Mouse (Mus musculus) lung, postnatal 14 days (tissue): ENCODE measurements around the gene Mmp14.

ENCODE experiments used
- DNase-seq: peaks from one replicate; pipeline ENCODE4 v3.0.0; 2021

The Mmp14 gene

DNA sequence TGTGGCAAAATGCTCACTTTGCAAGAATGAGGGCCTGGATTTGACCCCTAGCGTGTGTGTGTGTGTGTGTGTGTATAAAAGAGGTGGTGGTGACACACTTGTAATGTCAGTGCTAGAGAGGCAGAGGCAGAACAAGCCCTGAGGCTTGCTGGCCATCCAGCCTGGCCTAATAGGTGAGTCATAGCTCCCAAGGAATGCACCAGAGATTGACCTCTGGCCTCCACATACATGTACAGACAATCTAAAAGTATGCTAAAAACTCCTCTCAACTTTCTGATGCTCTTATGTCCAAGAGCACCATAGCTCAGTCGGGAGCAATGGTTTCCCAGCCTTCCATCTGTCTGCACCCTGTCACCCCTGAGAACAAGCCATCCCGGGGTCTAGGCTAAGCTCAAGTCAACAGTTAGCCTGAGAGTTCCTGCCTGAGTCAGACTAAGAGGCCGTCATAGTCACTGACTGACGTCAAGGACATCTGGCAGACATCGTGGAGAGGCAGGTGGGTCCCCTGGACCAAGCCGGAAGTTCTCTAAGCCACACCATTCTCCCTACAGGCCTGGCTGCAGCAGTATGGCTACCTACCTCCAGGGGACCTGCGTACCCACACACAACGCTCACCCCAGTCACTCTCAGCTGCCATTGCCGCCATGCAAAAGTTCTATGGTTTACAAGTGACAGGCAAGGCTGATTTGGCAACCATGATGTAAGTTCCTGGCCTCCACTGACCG, 3.9 kb downstream of the Mmp14 start:
- DNase-seq, result no peak

DNA sequence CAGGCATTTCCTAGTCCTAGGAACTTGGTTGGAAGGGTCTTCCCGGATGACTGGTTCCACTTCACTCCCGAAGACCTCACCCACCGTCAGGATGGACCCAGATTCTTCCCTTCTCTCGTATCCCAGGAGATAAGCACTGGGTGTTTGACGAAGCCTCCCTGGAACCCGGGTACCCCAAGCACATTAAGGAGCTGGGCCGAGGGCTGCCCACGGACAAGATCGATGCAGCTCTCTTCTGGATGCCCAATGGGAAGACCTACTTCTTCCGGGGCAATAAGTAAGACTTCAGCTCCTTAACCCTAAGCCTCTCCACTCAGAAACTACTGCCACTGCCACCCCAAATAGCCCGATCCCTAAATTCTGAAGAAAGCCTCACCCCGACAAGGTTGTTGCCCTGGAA, 7.7 kb downstream of the Mmp14 start:
- no peak for DNase-seq

DNA sequence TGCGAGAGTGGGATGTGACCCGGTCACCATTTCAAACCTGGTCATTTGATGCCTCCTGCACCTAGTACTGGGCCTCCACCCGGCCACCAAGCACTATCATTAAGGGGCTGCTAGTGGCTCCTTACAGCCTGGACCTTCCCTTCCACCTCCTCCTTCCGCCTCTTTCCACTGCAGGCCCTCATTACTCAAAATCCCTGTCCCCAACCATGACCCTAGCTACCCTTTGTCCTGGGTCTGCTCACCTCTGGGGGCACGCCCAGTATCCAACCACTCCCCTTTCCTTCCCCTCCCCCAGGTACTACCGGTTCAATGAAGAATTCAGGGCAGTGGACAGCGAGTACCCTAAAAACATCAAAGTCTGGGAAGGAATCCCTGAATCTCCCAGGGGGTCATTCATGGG, 8.2 kb downstream of the Mmp14 start:
- no peak for DNase-seq

DNA sequence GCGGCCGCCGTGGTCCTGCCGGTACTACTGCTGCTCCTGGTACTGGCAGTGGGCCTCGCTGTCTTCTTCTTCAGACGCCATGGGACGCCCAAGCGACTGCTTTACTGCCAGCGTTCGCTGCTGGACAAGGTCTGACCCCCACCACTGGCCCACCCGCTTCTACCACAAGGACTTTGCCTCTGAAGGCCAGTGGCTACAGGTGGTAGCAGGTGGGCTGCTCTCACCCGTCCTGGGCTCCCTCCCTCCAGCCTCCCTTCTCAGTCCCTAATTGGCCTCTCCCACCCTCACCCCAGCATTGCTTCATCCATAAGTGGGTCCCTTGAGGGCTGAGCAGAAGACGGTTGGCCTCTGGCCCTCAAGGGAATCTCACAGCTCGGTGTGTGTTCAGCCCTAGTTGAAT, 9.1 kb downstream of the Mmp14 start:
- no peak for DNase-seq

DNA sequence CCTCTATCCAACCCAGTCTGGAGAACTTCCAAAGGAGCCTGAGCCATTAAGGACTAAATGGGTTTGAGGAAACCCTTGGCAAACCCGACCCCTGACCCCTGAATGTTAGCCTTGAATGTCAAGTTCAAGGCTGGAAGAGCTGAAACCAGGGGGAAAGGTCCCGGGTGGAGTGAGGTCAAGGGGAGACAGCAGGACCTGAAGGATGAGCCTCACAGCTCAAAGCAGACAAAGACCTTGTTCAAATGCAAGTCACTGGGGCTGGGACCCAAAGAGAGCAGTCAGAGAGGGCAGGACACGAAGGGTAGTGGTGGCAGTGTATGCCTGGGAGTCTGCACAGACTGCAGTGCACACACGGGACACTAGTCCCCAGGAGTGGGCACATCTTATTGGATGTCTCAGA, 10.0 kb downstream of the Mmp14 start:
- no peak for DNase-seq

DNA sequence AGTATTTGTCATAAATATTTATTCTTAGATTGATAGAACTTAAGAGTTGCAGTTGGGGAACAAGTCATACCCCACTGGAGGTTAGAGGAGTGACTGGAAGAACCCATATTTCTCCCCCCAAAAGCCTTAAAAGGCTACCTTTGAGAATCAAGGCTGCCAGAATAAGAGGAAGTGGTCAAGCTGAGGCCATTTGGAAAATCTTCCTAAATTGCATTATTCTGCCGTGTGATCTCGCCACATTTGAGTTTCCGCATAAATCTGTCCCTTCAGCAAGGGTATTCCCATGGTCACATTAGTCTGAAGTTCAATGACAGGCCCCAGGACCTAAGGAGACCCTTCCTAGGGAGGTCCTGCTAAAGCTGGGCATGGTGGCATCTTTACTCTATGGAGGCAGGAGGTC, 11.1 kb downstream of the Mmp14 start:
- DNase-seq, result no peak

DNA sequence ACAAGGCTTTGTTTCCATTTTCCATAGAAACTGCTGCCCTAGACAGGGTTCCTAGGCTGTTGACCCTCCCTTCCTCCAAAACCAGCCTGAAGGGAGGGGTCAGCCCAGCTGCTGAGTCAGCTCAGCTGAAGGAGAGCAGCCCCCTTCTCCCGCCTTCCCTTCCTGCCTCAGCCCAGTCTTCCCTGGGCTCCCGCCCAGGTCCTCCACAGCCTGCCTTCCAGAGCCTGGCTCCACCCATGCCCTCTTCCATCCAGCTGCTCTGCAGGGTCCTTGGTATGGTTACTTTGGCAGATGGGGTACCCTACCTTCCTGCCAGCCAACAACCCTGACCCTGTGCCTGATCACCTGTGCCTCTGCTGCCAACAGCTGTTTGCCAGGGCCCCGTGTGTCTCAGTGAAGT, 11.8 kb downstream of the Mmp14 start:
- DNase-seq, result peak; percentile 61

DNA sequence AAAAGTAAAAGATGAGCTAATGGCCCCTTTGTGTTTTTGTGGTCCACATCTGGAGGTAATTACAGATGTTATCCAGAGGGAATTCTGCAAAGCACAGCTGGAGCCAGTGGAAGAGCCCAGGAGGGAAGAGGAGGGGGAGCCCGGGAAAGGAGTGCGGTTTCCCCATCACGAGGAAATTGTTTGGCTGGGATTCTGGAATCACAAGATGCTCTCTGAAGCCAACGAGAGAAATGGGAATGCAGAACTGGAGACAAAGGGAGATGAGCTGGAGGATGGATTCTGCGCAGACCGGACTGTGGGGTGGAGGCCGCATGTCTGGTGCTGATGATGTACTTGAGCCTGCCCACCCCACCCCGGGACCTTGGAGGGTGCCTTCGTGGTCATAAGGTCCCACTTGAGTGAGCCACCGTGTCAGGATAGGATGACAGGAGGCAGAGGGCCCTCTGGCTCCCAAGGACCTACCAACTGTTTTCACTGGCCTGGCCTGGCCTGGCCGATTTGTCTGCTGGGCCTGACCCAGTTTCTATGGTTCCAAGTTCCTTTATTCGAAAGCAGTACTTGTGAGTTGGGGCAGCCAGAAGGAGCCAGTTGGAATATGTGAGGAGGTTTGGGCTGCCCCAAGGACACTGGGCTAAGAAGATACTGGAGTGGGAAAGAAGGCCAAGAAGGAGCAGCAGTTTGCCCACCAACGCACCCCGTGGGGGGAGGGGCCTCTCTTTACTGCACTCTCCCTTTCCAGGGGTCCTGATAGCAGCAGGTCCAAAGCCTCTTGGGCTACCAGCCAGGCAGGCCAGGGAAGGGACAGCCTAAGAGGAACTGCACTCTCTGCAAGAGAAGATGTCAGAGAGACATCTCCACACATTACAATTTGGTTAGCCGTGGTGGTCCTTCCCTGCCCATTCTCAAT, 12.6 kb downstream of the Mmp14 start:
- peak; percentile 59 for DNase-seq

DNA sequence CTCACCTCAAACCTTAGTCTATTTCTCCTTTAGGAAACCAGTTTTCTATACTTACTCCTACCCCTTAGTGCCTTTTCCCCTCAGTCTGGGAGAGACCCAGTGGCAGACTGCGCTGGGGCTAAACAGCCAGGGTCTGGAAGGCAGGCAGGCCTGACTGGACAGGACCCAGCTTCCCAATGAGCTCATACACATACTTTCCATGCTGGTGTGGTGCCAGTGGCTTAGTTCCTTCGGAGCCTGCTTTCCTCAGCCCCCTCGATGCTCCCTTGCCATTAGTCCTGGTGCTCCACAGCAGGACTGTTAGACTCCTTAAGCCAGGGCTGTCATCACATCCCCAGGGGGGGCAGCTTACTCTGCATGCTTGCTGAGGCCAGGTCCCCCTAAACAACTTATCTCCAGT, 14.1 kb downstream of the Mmp14 start:
- DNase-seq, result peak; percentile 61

DNA sequence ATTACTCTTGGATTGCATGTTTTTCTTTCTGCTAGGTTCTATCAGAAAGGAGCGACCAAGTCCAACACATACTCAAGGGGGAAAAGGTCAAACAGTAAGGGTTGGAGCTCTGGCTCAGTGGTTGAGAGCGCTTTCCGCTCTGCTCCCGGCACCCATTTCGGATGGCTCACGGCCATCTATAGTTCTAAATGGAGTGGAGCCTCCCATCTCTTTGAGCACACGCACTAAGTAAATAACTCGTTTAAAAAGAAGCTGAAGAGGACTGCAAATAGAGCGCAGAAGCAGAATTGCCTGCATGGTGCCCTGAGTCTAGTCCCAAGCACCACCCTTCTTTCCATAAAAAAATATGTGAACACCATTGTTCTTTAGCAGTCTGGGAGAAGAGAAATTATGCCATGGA, 22.2 kb downstream of the Mmp14 start:
- DNase-seq, result no peak

DNA sequence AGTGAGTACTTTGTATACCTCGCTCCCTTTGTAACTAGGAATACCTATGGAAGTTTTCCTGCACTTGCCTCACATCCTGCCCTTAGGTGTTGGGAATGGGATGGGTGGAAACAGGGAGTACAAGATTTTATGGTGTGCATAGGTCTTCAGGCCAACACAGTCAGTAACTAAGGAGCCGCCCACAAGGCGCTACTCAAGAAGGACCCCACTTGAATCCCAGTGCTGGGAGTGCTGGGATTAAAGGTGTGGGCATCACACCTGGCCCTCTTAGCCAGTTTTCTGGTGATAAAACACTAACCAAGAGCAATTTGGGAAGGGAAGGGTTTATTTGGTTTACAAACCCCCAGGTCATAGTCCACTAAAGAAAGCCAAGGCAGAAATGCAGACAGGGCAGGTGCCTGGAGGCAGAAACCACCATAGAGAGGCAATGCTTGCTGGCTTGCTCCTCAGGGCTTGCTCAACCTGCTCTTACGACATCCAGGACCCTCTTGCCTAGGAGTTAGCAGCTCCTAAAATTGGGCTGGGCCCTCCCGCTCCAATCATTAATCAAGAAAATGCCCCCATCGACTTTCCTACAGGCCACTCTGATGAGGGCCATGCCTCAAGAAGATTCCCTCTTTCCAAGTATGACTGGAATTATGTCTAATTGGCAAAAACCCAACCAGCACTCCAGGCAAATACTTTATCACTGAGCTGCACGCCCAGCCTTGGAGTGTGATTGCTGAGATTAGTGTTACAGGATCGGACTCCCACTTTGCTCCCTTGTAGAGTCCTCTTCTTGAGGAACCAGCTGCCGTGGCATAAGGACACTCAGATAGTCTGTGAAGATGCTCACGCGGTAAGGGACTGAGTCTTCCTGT, 23.5 kb downstream of the Mmp14 start:
- DNase-seq, result no peak

DNA sequence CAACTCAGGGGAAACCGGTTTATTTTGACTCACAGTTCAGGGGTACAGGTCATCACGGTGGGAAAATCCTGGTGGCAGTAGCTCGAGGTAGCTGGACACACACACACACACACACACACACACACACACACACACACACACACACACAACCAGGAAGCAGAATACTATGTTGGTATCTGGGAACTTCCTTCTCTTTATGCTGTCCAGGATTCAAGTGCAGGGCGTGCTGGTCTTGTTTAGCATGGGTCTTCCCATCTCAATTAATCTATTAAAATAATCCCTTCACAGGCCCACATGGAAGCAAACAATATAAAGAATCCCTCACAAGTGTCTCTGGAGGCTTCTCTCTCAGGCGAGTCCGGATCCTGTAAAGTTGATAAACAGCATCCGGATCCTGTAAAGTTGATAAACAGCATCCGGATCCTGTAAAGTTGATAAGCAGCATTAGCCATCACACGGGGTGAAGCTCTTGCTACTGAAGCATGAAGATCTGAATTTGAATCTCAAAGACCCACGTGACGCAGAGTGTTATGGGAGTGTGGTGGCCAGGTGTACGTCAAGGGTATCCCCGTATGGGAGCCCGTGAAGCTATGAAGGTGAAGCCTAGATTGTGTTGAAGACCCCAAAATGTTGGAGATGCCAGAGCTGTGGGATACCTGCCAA, 26.6 kb downstream of the Mmp14 start:
- DNase-seq, result no peak

DNA sequence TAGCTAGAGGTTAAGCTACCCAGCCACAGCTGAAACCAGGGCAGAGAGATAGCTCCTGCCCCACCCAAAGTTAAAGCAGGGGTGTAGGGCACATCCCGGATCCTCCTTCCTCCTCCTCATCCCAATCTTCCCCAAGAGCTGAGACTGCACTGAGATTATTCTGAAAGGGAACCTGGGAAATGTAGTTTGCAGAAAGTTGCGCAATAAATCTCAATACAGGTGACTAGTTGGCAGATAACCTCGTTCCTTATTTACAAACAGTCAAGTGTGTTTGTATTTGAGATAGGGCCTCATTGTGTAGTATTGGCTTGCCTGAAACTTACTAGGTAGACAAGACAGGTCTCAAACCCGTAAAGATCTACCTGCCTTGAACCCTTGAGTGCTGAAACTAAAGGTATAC, 30.7 kb downstream of the Mmp14 start:
- DNase-seq, result no peak

DNA sequence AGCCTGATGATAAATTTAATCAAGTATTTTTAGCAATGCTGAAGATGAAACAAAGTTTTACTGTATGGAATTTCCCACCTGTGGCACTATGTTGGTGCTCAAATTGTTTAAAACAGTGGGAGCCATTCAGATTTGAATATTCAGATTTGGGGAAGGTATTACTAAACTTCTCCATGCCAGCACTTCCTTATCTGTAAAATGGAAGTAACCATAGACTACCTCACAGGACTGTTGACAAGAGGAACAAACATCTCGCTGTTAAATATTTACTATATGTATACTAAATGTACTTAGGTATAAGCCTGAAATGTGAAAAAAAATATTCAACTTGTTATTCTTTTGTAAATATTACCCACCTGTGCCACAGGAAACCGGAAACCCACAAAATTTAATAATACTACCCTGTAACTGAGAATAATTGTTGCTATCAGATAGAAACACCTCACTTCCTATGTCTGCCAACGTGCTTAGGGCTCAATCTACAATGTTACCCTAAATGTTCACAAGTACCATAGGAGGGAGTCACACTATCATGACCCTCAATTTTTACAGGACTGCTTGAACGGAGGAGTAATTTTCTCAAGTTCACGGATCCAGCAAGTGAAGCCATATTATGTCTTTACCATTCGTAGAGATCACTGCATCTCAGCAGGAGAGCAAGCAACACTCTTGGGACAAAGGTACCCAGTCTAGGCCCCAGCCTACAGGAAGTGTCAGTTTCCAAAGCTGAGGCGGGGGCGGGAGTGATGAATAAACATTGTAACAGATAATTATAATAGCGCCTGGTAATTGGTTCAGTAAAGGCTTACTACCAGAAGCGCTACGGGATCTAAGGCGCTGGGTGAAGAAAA, 31.9 kb downstream of the Mmp14 start:
- no peak for DNase-seq

DNA sequence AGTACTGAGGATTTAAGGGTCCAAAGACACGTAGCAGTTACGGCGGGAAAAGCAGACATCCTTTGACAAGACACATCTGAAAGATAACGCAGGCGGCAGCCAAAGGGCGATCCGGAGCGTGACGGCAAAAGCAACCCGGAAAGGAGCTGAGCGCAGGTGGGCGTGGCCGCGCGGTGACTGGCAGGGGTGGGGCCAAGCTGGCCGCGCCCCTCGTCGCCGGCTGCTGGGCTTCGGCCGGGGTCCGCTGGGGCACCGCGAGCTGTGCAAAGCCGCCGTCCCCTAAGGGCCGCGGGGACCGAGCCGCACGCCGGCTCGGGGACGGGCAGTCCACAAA, 32.5 kb downstream of the Mmp14 start, which contains the start of gene Lrp10:
Gene Lrp10, plus strand, starts transcription at position 179 of the 334 bp plus-strand sequence.
- DNase-seq, result peak; percentile 92

DNA sequence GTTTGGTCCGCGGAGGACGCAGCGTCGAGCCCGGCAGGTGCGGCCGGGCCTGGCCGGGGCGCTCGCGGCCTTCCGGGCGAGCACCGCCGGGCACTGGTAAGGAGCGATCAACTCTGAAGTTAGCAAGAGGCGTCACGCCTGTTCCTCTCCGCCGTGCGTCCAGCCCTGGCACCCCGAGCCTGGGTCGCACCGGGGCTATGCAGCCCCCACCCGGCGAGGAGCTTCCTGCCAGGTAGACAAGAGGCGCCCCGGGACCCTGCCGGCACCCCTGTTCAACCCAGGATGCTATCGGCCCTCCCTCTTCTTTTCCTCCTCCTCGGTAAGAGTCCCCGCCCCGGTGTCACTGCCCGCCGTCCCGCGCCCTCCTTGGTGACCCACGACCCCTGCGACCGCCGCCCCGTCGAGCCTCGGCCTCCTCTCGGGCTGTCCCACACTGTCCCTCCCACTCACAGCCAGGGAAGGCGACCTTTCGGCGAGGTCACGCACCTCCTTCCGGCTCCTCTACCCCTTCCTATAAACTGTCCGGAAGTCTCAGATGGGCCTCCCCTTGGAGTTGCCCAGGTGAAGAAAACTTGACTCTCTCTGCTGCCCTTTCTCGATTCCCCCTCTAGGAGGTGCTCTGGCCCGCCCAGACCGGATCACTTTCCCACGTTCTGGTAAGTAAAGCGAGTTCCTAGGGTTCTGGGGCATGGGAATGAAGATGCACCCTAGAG, 33.0 kb downstream of the Mmp14 start:
- DNase-seq, result peak; percentile 72

DNA sequence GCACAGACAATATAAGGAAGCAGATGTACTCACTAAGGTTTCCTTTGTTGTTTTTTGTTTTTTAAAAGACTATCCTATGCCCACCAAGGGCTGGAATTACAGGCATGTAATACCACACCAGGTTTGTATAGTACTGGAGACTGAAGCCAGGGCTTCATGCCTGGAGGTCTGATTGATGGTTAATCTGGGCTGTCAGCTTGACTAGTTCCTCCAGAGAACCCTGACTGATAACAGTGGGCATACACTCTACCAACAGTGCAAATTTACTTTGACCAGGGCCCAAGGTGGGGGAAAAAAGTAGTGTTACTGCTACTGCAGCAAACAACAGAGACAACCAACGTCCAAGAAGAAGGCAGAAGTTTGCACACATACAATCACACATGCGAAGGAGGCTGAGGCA, 40.1 kb downstream of the Mmp14 start:
- no peak for DNase-seq

DNA sequence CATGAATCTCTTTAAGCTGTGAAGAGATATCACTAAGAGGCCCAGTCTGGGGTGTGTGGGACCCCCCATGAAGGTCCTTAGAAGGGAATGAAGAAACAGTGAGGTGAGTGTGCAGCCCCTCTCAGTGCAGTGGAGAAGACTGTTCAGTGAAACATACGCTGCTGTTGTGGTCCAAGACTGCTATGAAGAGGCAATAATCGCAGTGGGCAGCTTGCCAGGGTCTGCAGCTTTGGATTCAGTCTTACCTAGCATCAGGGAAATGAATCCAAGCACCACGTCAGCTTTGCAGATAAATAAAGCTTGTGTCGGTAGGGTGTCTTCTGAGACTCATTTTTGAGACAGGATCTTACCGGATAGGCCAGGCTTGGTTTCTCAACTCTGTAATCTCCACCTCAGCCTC, 41.3 kb downstream of the Mmp14 start:
- DNase-seq, result no peak

DNA sequence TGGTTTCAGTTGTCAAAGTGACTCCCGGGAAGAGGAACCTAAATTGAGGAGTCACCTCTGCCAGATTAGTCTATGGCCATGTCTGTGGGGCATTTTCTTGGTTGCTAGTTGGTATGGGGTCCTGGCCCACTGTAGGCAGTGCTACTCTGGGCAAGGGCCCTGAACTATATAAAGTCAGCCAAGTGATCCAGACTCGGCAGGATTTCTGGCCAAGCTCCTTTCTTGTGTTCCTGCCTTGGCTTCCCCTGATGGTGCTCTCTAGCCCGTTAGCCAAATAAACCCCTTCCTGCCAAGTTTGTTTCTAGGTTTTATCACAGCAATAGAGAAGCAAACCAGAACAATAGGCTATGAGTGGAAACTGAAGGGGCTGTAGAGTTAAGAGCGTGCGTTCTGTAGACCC, 43.3 kb downstream of the Mmp14 start:
- no peak for DNase-seq

DNA sequence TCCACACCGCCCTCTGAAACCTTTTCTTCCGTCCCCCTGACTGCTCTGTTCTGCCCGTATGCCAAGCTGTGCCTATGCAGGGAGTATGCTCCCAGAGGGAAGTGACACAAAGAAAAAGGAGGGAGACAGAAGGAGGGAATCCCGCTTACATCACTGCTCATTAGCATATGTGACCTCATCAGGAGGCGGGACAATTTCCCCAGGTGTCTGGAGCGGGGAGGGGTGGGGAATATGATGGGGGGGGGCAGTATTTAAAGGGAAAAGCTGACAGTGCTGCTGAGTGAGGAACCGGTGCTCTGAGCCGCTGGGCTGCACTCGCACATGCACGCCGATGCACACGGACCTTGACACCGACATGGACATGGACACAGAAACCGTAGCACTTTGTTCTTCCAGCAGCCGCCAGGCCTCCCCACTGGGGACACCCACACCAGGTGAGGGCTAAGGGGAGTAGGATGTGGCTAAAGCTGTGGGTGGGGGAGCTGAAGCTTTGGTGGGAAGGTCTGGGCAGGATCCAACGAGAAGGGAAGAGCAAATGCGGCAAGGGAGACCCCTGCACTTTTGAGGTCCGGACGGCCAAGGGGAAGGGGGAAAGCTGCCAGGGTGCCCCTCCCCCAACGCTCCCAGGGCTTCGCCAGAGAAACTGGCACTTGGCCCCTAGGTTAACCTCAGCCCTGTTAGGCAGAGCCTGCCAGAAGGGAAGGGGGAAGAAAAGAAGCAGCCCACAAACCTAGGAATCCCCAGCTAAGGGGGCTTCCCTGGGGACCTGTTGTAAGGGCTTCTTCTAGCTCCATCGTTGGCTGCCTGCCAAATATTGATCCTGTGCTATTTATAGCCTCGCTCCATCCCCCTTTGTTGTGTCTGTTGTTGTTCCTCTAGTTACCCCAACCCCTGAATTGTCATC, 44.8 kb downstream of the Mmp14 start, which contains the start of gene Rem2:
Gene Rem2, plus strand, starts transcription at position 160 of the 904 bp plus-strand sequence.
- peak; percentile 72 for DNase-seq
